Mouse (Mus musculus): ENCODE measurements at regions not wholly inside any gene's neighbourhood (a gene's known extent, or its start where the extent isn't known, plus 50 kb on each side); places are given as distances from the start of the nearest gene placed in this dataset.

DNA sequence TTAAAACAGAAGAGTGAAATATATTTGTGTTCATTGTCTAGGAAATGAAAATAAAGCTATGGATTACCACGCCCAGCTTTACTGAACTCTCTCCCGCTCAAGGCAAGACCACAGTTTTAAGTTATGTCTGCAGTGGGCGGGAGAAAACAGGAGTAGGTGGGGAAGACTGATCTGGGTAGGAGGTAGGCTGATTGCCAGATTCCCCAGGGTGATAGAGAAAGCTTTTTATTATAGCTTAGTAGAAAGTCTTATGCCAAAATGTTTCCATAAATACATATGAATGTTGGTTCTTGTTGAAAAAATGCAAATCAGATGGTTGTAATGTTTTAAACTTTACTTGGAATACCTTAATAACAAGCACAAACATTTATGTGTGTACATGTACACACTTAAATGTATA is 50.2 kb upstream of the Mpdz start:
- TF ChIP-seq CTCF (conservative IDR thresholded peaks at IDR 0.05; ENCODE audit: insufficient read depth, insufficient read length, low read depth, low read length) = no peak
- TF ChIP-seq POLR2A (IDR thresholded peaks at IDR 0.05; ENCODE audit: low read depth, low read length) = no peak

Data from kidney, adult 2 months (tissue).